Mouse (Mus musculus): ENCODE measurements at regions not wholly inside any gene's neighbourhood (a gene's known extent, or its start where the extent isn't known, plus 50 kb on each side); places are given as distances from the start of the nearest gene placed in this dataset.
A peak's percentile ranks its signal among the peaks of the same experiment; 100 is the strongest.

GRCm38 (mm10) chr9:67165486-67165885 lies 116.3 kb upstream of the Tpm1 start:
- no peak for DNase-seq (ENCODE audit: low spot score in 2 of 2)

GRCm38 (mm10) chr9:67163746-67164145 lies 114.5 kb upstream of the Tpm1 start:
- DNase-seq (ENCODE audit: low spot score in 2 of 2): no peak

- DNase-seq (ENCODE audit: low spot score in 2 of 2): no peak
Measured at GRCm38 (mm10) chr9:67160785-67161455, 111.7 kb upstream of the Tpm1 start.

- no peak for DNase-seq (ENCODE audit: low spot score in 2 of 2)
Measured at GRCm38 (mm10) chr9:67160350-67160749, 111.1 kb upstream of the Tpm1 start.

- peak in 1 of 2 experiments; percentile 39 for DNase-seq (ENCODE audit: low spot score in 2 of 2)
Measured at GRCm38 (mm10) chr9:67156590-67157259, 107.5 kb upstream of the Tpm1 start.

- DNase-seq (ENCODE audit: low spot score in 2 of 2): no peak
Measured at GRCm38 (mm10) chr9:67154062-67154461, 104.9 kb upstream of the Tpm1 start.

- DNase-seq (ENCODE audit: low spot score in 2 of 2): no peak
Measured at GRCm38 (mm10) chr9:67153333-67153732, 104.1 kb upstream of the Tpm1 start.

- no peak for DNase-seq (ENCODE audit: low spot score in 2 of 2)
Measured at GRCm38 (mm10) chr9:67147656-67148055, 98.5 kb upstream of the Tpm1 start.

- no peak for DNase-seq (ENCODE audit: low spot score in 2 of 2)
Measured at GRCm38 (mm10) chr9:67145392-67145791, 96.2 kb upstream of the Tpm1 start.

GRCm38 (mm10) chr9:67144511-67144910 lies 95.3 kb upstream of the Tpm1 start:
- DNase-seq (ENCODE audit: low spot score in 2 of 2): no peak

- DNase-seq (ENCODE audit: low spot score in 2 of 2): peak; percentile 36 to 40
Measured at GRCm38 (mm10) chr9:67140319-67140887, 91.2 kb upstream of the Tpm1 start.

- DNase-seq (ENCODE audit: low spot score in 2 of 2): peak; percentile 14 to 24
Measured at GRCm38 (mm10) chr9:67137681-67138080, 88.5 kb upstream of the Tpm1 start.

GRCm38 (mm10) chr9:67137141-67137540 lies 87.9 kb upstream of the Tpm1 start:
- DNase-seq (ENCODE audit: low spot score in 2 of 2): peak in 1 of 2 experiments; percentile 6

- DNase-seq (ENCODE audit: low spot score in 2 of 2): no peak
Measured at GRCm38 (mm10) chr9:67136166-67136565, 87.0 kb upstream of the Tpm1 start.

GRCm38 (mm10) chr9:67134378-67134777 lies 85.2 kb upstream of the Tpm1 start:
- DNase-seq (ENCODE audit: low spot score in 2 of 2): no peak

- DNase-seq (ENCODE audit: low spot score in 2 of 2): no peak
Measured at GRCm38 (mm10) chr9:67132370-67132769, 83.2 kb upstream of the Tpm1 start.

GRCm38 (mm10) chr9:67130730-67131440 lies 81.7 kb upstream of the Tpm1 start:
- DNase-seq (ENCODE audit: low spot score in 2 of 2): peak in 1 of 2 experiments; percentile 5

GRCm38 (mm10) chr9:67129891-67130290 lies 80.7 kb upstream of the Tpm1 start:
- DNase-seq (ENCODE audit: low spot score in 2 of 2): no peak

GRCm38 (mm10) chr9:67129095-67129494 lies 79.9 kb upstream of the Tpm1 start:
- DNase-seq (ENCODE audit: low spot score in 2 of 2): no peak

- no peak for DNase-seq (ENCODE audit: low spot score in 2 of 2)
Measured at GRCm38 (mm10) chr9:67121691-67122090, 72.5 kb upstream of the Tpm1 start.

GRCm38 (mm10) chr9:67118880-67119644 lies 69.9 kb upstream of the Tpm1 start:
- no peak for DNase-seq (ENCODE audit: low spot score in 2 of 2)
